Mouse (Mus musculus): ENCODE measurements around the gene Hmcn1.

Hmcn1 gene

DNA sequence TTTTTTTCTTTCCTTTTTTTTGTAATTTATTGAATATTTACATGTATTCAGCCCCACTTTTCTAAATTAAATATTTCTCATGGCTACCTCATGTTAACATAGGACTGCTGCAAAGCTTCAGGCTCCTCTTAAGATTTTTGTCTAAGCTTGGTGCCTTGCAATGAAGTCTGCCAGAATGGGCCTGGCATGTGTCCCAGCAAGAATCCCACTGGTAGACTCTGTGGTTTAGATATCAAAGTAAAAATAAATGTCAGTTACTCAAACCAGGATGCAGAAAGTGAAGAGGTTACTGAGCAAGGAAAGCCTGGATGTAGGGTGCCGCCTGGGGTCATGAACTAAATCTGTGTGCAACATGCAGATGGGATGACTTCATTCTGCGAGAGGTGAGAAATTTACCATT, 217.5 kb downstream of the Hmcn1 start:
- DNase-seq, result no peak

DNA sequence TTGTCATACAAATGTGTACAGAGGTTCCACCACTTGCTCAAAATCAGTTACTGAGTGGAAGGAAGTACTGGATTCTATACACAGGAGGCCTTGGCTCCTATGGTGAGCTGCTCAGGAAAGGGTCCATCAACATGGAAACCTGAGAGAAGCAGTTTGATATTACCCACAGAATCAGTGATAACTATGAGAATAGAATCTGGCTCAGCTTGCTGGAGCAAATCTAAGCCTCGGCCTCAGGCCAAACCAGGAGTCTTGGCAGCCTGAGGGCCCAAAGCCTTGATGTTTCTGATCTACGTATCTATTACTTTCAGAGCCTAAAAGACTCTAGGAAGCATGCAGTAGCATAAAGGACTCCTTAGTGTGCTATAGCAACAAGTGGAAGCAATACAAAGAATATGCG, 220.3 kb downstream of the Hmcn1 start:
- no peak for DNase-seq

DNA sequence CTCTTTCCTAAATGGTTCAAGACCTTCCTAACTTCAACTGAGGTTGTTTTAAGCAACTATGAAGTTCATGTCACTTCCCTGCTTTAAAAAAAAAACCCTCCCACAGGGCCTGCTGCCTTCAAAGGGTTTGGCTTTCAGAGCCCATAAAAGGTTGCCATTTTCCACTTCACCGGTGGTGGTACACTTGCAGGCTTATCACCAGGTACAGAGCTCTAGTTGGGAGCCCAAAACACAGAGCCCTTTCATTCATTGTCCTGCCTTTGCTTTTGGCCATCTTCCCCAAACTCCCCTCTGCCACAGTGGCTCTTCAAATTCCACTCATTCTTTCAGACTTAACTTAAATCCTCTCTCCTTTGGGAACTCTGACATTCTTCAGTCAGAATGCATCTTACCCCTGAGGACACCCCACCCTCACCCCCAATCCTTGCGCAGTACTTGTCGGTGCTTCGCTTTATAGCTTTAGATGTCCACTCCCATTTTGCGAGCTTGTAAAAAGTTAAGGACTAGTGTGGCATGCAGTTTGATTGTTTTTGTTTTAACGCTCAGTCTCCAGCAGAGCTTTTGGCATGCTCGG, 222.2 kb downstream of the Hmcn1 start:
- no peak for DNase-seq

DNA sequence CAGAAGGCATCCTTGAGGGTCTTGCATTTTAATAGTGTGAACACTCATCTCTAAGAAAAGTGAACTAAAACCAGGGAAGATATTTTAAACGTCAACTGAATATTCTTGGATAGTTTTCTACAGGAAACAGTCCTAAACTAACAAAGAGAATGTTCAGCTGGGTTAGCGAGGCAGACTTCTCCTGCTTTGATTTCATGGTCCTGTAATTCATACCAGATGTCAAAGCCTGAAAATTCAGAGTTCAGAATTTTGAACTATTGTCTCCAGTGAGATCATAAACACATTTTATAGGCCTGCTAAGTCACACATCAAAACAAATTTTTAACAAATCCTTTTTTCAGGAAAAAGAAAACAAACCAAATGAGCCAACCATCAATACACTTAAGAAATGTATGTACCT, 223.4 kb downstream of the Hmcn1 start:
- DNase-seq, result no peak

DNA sequence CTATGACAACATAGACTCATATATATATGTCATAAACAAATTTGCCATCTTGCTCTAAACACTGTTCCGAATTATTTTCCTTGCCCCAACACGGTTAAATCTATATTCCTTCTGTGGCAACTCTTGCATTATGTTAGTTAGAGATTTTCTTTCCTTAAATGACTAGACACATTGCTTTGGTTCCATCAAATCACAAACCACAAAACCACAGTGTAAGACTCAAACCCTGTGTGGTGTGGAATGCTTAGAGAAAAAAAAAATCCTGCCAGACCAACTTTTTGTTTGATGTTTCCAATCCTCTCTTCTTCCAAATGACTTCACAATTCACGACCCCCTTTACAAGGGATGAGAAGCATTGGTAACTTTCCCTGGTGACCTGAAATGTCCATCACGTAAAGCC, 231.6 kb downstream of the Hmcn1 start:
- DNase-seq, result no peak

DNA sequence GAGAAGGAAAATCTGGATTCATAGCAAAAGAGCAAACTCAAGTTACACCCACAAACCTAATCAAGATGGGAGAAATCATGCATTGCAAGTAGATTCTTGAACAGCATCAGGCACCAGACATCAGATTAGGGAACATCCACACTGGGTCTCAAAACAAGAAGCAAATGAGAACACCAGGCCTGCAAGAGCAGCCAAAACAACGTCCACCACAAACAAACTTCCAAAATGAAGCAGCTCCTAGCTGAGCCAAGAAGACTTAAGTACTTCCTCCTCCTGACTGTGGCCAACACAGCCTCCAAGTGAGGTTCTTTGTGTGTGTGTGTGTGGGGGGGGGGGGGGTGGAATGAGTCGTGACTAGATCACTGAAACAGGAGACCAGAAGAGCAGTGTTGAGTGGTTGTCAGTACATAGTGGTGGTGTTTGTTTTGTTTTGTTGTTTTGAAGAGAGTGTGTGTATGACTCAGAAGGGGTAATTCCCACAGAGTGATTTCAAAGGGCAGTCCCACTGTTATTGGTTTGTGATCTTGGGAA, 232.4 kb downstream of the Hmcn1 start:
- DNase-seq, result no peak

DNA sequence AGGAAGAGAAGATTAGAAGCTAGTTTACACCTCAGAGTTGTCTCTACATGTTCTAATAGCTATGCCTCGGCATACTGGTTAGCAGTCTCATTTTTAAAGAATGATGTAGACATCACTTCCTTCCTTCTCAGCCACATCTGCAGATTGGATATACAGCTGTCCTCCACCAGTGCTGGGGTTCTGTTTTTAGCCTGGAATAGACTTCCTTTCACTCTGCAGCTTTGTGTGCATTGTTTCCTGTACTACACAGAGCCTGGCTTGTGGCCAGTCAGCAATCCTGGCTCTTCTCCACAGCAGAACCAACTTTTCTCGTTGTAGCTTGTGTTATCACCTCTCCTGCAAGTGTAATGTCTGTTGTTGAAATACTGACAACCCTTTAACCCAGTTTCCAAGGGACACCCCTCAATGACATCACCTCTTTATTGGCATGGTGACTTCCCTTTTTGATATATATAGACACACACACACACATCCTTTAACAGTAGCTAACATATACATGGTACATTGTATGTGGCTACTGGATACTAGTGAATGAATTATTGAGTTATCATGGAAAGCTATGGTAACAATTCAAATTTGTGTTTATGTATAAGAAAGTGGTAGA, 233.7 kb downstream of the Hmcn1 start:
- no peak for DNase-seq

DNA sequence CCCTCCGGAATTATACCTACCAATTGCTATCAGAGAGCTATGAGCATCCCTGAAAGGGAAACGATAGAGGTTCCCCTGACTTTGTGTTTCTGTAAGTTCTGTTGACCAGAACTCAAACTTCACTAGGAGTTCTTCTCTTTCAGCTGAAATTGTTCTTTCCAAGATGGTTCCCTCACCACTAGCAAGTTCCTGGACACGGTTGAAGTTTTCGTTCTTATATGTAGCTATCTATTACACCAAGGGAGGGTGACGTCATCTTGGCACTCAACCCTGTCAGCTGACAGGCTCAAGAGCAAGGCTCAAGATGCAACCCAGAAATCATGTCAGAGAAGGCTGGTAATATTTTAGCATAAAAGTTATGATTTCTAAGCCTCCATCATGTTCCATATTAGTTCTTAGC, 239.3 kb downstream of the Hmcn1 start:
- DNase-seq, result no peak

DNA sequence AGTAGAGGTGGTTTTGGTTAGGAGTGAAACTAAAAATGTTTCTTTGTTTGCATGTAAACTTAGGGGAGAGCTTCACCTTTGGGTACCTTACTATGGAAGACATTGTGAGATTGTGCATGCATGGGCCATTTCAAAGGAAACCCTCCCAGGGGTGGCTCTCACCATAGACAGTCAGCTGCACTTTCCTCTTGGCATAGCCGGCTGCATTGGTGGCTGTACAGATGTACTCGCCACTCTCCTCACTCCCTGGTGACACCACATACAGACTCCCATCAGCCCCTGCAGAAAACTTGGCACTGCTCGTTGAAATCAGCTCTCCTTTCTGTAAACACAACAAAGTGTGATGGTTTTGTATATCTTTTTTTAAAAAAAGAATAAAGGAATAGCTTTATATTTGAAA, 244.5 kb downstream of the Hmcn1 start:
- no peak for DNase-seq

DNA sequence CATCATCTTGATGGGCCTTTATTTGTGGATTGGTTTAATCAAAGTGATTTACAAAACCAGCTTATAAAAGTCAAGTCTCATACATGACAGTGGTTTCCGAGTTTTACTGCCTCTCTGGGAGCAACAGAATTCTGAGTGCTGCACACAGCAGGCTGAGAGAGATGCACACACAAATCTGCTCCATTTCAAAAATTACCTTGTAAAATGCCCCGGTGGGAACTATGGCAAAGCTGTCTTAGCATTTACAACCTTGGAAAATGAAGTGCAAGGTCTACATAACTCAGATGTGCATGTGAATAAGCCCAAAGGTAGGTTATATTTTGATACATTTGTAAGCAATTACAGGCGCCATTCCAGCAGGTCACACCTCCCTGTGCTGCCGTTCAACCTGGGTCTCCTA, 245.5 kb downstream of the Hmcn1 start:
- DNase-seq, result no peak

DNA sequence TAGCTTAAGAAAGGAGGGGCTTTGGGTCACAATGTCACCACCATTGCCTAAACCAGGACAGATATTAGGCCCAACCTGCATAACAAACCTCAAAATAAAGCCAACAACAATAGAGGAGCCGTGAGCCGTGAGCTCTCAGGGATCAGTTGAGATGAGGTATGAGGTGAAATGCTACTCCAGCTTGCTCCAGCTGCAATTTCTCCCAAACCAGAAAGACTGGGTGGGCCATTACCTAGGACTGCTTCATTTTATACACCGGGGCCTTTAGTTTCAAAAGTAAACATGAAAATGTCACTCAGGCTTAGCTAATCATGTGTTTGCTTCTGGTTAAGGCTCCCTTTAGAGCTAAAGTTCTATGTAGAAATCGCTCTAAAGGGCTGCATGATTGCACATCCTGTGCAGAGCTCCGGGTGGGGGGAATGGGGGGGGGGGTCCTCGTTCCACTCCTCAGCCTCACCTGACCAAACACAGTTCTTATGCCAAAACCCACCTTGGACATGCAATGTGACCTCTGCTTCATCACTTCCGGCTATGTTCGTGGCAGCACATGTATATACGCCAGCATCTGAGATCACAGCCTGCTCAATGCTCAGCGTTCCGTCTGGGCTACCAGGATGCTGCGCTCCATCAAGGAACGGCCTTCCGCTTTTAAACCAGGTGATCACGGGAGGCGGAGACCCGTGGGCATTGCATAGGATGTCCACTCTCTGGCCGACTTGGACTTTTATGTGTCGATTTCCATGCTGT, 250.0 kb downstream of the Hmcn1 start:
- no peak for DNase-seq

DNA sequence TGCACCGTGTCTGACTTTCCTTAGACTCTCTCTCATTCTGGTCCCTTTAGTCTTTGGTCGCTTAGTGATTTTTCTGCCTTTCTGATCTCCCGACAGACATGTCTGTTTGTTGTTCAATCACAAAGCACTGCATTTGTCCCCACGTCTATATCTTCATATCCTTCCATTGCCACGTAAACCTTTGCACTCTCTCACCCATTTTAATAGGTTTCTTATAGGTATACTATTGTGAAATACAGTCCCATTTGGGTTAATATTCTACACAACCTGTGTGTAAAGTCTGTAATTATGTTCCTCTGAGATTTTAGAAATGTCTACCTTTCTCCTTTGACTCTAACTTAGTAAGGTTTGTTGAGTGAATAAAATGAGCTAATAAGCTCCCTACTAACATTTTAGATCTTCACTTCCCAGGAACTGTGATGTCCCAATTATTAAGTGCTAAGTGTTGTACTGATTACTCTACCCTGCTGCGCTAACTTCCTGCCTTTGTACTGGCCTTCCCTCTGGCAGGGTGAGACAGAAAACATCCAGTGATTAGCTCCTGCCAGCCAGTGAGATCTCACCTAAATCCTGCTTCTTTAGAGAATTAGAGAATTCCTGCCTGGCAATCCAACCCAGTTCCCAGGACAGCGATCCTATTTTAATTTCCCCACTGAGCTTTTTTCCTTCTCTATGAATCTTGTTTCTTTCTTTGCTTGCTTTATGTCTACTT, 250.7 kb downstream of the Hmcn1 start:
- DNase-seq, result no peak

DNA sequence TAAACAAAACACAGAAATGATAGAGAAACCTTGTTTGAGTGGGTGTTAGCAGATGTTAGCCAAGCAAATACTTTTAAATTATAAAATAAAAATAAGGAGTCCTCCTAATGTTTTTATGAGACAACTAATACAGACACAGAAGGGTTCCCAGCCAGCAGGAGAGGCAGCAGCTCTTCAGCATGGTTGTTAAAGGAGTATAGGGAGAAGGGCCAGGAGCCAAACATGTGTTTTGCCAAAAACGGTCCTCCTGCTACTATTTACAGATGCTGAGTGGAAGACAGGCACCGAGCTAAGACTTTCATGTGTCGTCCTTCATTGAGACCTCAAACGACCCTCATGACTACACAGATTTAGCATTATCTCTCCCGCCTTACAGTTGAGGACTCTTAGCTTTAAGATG, 281.8 kb downstream of the Hmcn1 start:
- no peak for DNase-seq

DNA sequence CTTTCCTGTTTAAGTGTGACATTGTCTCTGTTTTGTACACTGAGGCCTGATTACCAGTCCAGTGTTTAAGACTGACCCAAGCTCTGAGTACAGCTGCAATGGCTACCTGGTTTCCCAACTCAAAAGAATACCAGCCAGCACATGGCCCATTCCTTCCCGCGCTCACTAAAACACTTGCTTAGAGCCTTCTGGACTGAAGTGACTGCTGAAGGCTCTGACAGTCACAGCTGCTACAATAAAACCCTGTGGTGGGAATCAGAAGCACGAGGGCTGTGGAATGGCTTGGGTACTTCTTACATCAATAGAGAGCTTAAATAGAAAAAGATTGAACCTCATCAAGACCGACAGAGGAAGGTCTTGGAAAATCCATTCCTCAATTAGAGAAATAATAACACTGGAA, 286.7 kb downstream of the Hmcn1 start:
- no peak for DNase-seq

DNA sequence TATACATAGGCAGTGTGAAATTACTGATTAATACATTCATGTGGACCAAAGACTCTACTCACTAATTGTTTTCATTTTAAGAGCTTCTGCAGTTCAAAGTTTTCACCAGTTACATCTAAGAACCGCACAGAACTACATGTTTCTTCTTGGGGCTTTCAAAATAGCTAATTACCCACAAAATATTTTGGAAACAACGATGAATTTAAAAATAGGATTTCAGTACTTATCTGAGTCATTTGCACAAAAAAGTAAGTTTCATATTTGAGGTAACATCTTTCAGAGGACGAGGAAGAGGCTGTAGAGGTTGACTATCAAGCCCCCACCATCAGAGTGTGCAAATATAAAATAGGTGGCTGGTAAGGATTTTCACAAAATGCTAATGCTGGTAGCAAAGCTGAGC, 295.5 kb downstream of the Hmcn1 start:
- no peak for DNase-seq

DNA sequence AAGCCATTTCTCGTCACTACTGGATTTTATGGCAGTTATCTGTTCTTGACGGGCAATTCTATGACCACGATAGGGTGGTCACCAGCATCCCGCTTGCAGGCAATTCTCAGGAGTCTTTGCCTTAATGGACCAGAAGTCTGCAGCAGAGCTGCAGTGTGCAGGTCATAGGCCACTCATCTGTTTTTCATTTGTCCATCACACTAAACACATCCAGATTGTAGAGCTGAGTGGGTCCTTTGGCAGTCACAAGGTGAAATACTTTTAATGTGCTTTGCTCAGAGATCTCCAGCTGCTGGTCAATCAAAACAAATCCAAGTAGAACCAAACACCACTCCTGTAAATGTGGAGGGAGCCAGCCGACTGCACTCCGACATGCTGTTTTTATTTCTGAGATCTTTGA, 311.2 kb downstream of the Hmcn1 start:
- DNase-seq, result no peak

DNA sequence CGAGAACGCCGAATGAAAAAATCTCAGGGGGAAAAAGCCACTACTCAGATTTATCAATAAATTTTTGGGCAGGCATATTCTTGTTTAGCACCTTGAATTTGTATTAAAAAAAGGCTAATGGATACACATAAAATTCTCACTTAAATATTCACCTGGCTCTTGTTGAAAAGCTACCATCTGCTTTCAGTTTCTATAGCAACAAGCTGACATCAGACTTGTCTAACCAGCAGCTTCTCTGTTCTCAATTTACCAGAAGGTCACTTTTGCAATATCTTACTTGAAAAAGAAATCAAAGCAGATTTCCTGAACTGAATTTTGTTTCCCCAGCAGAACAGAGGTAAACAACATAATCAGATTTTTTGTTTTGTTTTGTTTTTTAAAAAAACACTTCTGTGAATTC, 311.8 kb downstream of the Hmcn1 start:
- DNase-seq, result no peak

DNA sequence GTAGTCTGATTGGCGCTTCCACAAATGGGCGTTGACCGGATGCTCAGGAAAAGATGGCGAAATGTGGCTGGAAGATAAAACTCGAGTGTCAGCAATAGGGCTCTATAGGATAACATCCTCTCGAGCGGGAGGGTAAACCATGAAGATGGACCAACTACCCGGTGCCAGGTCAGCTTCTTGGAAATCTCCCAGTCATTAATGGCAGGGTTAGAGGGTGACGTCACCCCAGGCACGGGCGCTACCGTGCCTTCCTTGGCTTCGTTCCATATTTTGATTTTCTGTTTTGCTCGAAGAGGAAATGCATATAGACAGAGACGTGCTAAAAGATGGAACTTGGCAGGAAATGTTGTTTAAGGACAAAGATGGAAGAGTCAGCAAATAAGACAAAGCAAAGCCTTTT, 312.2 kb downstream of the Hmcn1 start:
- no peak for DNase-seq

DNA sequence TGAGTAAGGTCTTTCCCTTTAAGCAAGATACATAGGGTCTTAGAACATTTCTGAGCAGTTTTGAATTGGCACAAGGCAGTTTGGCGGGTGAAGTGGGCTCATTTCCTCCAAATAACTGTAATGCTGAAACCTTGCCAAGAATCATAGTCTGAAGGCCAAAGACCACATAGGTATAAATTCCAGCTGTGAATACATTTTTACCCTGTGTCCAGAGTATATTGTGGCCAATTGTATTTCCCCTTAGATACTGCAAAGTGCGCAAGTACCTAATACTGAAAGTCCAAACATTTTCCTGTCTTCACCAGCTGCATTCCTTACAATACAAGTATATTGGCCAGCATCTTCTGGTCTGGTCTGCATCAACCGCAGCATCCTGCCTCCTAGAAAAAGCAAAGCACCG, 312.9 kb downstream of the Hmcn1 start:
- DNase-seq, result no peak

DNA sequence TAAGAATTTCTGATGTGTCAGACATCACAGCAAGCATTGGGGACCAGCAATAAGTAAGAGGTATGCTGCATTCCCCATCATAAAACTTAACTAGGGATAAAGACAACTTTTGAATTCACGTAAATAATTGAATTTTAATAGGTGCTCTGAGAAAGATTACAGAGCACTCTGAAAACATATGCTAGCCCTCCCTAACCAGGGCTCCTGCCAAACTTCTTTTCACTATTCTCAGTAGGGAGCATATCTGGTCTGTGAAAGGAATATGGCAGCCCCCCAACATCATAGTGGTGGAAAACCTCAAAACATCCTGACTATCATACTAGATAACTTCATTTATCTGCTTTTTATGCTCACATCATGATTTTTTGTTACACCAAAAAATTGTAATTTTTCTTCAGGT, 347.9 kb downstream of the Hmcn1 start:
- no peak for DNase-seq

DNA sequence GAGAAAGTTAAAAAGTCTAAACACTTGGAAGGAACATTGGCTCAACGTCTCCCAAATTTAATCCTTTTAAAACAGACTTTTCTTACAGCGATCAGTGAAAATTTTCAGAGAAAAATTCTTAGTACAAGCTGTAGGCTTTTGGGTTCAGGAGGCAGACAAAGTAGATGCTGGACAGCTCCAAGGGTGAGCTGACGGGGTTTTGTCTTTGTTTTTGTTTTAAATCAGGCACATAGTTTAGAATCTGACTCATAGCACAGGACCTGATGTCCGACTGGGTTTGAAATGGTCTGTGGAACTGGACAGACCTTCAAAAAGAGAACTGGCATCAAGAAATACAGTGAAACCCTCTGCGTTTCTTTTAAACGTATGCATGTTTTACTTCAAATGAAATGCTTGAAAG, 353.7 kb downstream of the Hmcn1 start:
- DNase-seq, result no peak

DNA sequence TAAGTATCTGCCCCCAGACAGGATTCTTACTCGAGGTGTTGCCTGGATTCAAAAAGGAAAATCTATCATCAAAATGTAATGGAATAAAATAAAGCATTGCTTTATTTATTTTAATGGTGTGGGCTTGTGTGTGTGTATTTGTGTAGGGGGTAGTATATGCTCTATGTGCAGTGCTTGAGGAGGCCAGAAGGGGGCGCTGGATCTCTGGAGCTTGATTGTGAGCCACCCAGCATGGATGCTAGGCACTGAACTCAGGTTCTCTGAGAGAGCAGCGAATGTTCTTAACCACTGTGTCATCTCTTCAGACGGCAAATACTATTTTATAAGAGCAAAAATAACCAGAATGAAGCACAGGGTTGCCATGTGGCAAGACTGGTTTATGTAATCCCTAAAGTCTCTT, 360.7 kb downstream of the Hmcn1 start:
- DNase-seq, result no peak

DNA sequence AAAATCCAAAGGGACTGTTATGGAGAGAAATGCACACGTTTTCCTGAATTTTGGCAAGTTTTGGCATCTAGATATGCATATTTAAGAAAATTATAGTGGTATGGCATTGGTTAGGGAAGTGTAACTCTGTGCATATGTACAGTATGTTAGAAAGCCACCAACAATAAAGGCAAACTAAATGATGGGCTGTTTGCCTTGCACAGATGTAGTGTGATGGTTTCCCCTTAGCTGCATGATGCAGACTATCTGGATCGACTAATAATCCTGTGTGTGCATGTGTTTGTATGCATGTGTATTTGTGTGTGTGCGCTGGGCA, 361.4 kb downstream of the Hmcn1 start:
- DNase-seq, result no peak
